Mouse (Mus musculus) midbrain, embryonic 11.5 days (tissue): ENCODE data around the gene Schip1. TPM values are rescaled to one million over a fixed set of nuclear protein-coding genes. Genes with fewer than 3 reads are reported as not detected.
A peak's percentile ranks its signal among the peaks of the same experiment; 100 is the strongest.

ENCODE experiments used
- ATAC-seq: fragments of 200-750 bp; cut with Nextera tagmentation; 2 replicates; pipeline ENCODE4 v1.8.0; 2017; ENCODE audit warnings: moderate TSS enrichment, moderate library complexity; ENCODE audit not compliant: low FRiP score
- DNase-seq: peaks from one replicate; pipeline ENCODE4 v3.0.0; 2015; ENCODE audit warnings: low spot score; ENCODE audit errors: missing footprints
- H3K27ac ChIP-seq: fragments of 300-500 bp; sonication (generic); 2 replicates; pipeline ENCODE4 v1.5.1; 2014; ENCODE audit warnings: low read depth, low read length
- H3K27me3 ChIP-seq: fragments of 300-500 bp; sonication (generic); 2 replicates; pipeline ENCODE4 v1.6.1; 2014; ENCODE audit warnings: mild to moderate bottlenecking, low read length, moderate library complexity, mixed read lengths; ENCODE audit not compliant: control insufficient read depth, insufficient read depth
- H3K36me3 ChIP-seq: fragments of 300-500 bp; sonication (generic); 2 replicates; pipeline ENCODE4 v1.6.1; 2014; ENCODE audit warnings: mild to moderate bottlenecking, low read length, moderate library complexity, mixed read lengths; ENCODE audit not compliant: control insufficient read depth, insufficient read depth
- H3K4me1 ChIP-seq: fragments of 300-500 bp; sonication (generic); 2 replicates; pipeline ENCODE4 v1.6.1; 2014; ENCODE audit warnings: low read length; ENCODE audit not compliant: control insufficient read depth, insufficient read depth
- H3K4me2 ChIP-seq: fragments of 300-500 bp; sonication (generic); 2 replicates; pipeline ENCODE4 v1.6.1; 2014; ENCODE audit warnings: mild to moderate bottlenecking, moderate library complexity
- H3K4me3 ChIP-seq: fragments of 300-500 bp; sonication (generic); 2 replicates; pipeline ENCODE4 v1.5.1; 2014; ENCODE audit warnings: low read depth, low read length
- H3K9ac ChIP-seq: fragments of 300-500 bp; sonication (generic); 2 replicates; pipeline ENCODE4 v1.6.1; 2014; ENCODE audit warnings: low read length
- H3K9me3 ChIP-seq: fragments of 300-500 bp; sonication (generic); 2 replicates; pipeline ENCODE4 v1.6.1; 2016; ENCODE audit warnings: low read length; ENCODE audit not compliant: control insufficient read depth
- WGBS: fragments of 180-500 bp; shearing (Covaris S2); extraction: QIAGEN DNeasy Blood & Tissue Kit; methylation state at CpG from one replicate; pipeline ENCODE4 v1.1.7; 2014; 5-methylcytosine and 5-hydroxymethylcytosine counted together
- polyA plus RNA-seq: library from polyadenylated mRNA; unstranded; fragments of >200 nt; fragmentation: Nextera tagmentation; extraction: Ambion mirVana; gene quantifications from 2 replicates; pipeline ENCODE4 v1.2.1, GENCODE M21; 2014

Gene Schip1
- polyA plus RNA-seq, 1 experiment from 2014 or later: 83.1 TPM

GRCm38 (mm10) chr3:68492066-68492465 is 427.5 kb downstream of the Schip1 start:
- WGBS: 48% methylated on average over 1 of the region's 1 CpGs
- Histone ChIP-seq H3K4me3 (no peak overlapping the region), H3K27ac (no peak overlapping the region), H3K27me3 (peaks cover 9% of the 10 kb centered on the region; the same call in 1 of the 2 replicates), H3K4me1 (peaks cover 11% of the 10 kb centered on the region), H3K36me3 (no peaks in the 10 kb centered on the region), H3K9ac (no peak overlapping the region), H3K4me2 (no peak overlapping the region), H3K9me3 (no peaks in the 10 kb centered on the region)
- ATAC-seq: no peak
- DNase-seq: no peak

- no peak overlapping the region for H3K27ac ChIP-seq
- H3K4me3 ChIP-seq: no peak overlapping the region
- DNase-seq (no peak), ATAC-seq (no peak)
- H3K9me3 ChIP-seq: no peaks in the 10 kb centered on the region
- peaks cover 11% of the 10 kb centered on the region for H3K4me1 ChIP-seq
- peaks cover 9% of the 10 kb centered on the region; the same call in 1 of the 2 replicates for H3K27me3 ChIP-seq
- 26% methylated on average over 3 of the region's 3 CpGs for WGBS
- peak overlapping the region; percentile 75; the same call in 1 of the 2 replicates for H3K4me2 ChIP-seq
- no peak overlapping the region for H3K9ac ChIP-seq
- no peaks in the 10 kb centered on the region for H3K36me3 ChIP-seq
Observed at GRCm38 (mm10) chr3:68492513-68492912, 427.9 kb downstream of the Schip1 start.

DNA sequence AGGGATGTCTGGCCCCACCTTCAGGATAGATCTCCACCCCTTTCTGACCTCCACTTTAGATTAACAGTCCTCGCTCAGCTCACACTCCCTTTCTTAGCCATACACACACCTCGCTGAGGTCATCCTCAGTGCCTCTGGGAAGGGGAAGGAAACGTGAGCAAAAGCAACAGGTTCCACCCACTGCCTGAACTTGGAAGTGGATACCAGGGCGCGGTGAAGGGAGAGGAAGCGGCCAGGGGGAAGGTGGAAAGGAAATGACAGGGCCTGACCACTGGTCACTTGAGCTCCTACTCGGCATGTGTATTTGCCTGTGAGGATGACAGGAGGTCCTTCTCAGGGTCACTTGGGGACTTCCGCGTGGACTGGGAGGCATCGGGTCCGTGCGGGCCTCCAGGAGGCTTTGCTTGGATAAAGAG is 428.6 kb downstream of the Schip1 start:
- H3K27me3 ChIP-seq: peaks cover 9% of the 10 kb centered on the region; the same call in 1 of the 2 replicates
- no peaks in the 10 kb centered on the region for H3K9me3 ChIP-seq
- no peaks in the 10 kb centered on the region for H3K36me3 ChIP-seq
- peaks cover 11% of the 10 kb centered on the region for H3K4me1 ChIP-seq
- peak overlapping the region; percentile 71 for H3K9ac ChIP-seq
- DNase-seq: peak; percentile 97
- no peak for ATAC-seq
- 0% methylated on average over 11 of the region's 12 CpGs for WGBS
- H3K27ac ChIP-seq: peak overlapping the region; percentile 57
- H3K4me2 ChIP-seq: peak overlapping the region; percentile 75
- peak overlapping the region; percentile 54 for H3K4me3 ChIP-seq

GRCm38 (mm10) chr3:68493586-68494295 is 429.1 kb downstream of the Schip1 start:
- H3K9ac ChIP-seq: peak overlapping the region; percentile 71
- H3K9me3 ChIP-seq: no peaks in the 10 kb centered on the region
- peak; percentile 87 for ATAC-seq
- DNase-seq: peak; percentile 98
- under 1% methylated on average over 63 of the region's 70 CpGs for WGBS
- no peaks in the 10 kb centered on the region for H3K36me3 ChIP-seq
- H3K27me3 ChIP-seq: peaks cover 9% of the 10 kb centered on the region; the same call in 1 of the 2 replicates
- peak overlapping the region; percentile 54 for H3K4me3 ChIP-seq
- H3K27ac ChIP-seq: peak overlapping the region; percentile 57
- peak overlapping the region; percentile 75 for H3K4me2 ChIP-seq
- peaks cover 11% of the 10 kb centered on the region for H3K4me1 ChIP-seq

DNA sequence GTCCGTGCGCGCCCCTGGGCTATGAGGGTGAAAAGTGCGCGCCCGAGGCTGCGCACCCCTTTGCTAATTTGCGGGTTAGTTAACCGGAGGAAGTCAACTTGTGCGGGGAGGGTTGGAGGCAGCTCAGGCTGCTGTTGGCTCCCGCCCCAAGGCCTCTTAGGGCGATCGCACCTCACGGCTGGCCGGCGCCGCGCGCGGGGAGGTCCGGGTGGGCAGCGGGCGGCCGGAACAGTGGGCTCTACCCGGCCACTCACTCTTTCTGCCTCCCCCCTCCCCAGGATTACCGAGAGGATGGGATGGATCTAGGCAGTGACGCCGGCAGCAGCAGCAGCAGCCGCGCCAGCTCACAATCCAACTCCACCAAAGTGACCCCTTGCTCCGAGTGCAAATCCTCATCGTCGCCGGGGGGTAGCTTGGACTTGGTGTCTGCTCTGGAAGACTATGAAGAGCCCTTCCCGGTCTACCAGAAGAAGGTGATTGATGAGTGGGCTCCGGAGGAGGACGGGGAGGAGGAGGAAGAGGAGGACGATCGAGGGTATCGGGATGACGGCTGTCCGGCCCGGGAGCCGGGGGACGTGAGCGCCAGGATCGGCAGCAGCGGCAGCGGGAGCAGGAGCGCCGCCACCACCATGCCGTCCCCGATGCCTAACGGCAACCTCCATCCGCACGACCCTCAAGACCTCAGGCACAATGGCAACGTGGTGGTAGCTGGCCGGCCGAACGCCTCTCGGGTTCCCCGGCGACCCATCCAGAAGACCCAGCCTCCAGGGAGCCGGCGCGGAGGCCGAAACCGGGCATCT is 429.9 kb downstream of the Schip1 start:
- ATAC-seq: peak; percentile 71
- H3K4me1 ChIP-seq: peaks cover 11% of the 10 kb centered on the region
- H3K27ac ChIP-seq: peak overlapping the region; percentile 1; the same call in 1 of the 2 replicates
- H3K9me3 ChIP-seq: no peaks in the 10 kb centered on the region
- peak overlapping the region; percentile 54 for H3K4me3 ChIP-seq
- H3K9ac ChIP-seq: peak overlapping the region; percentile 71
- under 1% methylated on average over 68 of the region's 68 CpGs for WGBS
- H3K36me3 ChIP-seq: no peaks in the 10 kb centered on the region
- H3K4me2 ChIP-seq: peak overlapping the region; percentile 75
- H3K27me3 ChIP-seq: peaks cover 9% of the 10 kb centered on the region; the same call in 1 of the 2 replicates
- DNase-seq: no peak

- peak; percentile 52 for ATAC-seq
- H3K27ac ChIP-seq: no peak overlapping the region; the same call in 1 of the 2 replicates
- H3K4me1 ChIP-seq: peaks cover 11% of the 10 kb centered on the region
Observed at GRCm38 (mm10) chr3:68495096-68495735, 430.6 kb downstream of the Schip1 start.

GRCm38 (mm10) chr3:68495736-68496242 is 431.2 kb downstream of the Schip1 start:
- H3K4me2 ChIP-seq: peak overlapping the region; percentile 75
- H3K9ac ChIP-seq: peak overlapping the region; percentile 71
- no peaks in the 10 kb centered on the region for H3K36me3 ChIP-seq
- peaks cover 11% of the 10 kb centered on the region for H3K4me1 ChIP-seq
- H3K27me3 ChIP-seq: peaks cover 9% of the 10 kb centered on the region; the same call in 1 of the 2 replicates
- H3K4me3 ChIP-seq: peak overlapping the region; percentile 54
- DNase-seq (no peak), ATAC-seq (no peak)
- H3K27ac ChIP-seq: no peak overlapping the region; the same call in 1 of the 2 replicates
- WGBS: 2% methylated on average over 9 of the region's 9 CpGs
- no peaks in the 10 kb centered on the region for H3K9me3 ChIP-seq

More at GRCm38 (mm10) chr3:68495096-68495735, 430.6 kb downstream of the Schip1 start:
- H3K4me2 ChIP-seq: peak overlapping the region; percentile 75
- H3K9ac ChIP-seq: peak overlapping the region; percentile 71
- H3K9me3 ChIP-seq: no peaks in the 10 kb centered on the region
- DNase-seq: peak; percentile 95
- H3K27me3 ChIP-seq: peaks cover 9% of the 10 kb centered on the region; the same call in 1 of the 2 replicates
- H3K4me3 ChIP-seq: peak overlapping the region; percentile 54
- H3K36me3 ChIP-seq: no peaks in the 10 kb centered on the region
- 0% methylated on average over 38 of the region's 38 CpGs for WGBS

DNA sequence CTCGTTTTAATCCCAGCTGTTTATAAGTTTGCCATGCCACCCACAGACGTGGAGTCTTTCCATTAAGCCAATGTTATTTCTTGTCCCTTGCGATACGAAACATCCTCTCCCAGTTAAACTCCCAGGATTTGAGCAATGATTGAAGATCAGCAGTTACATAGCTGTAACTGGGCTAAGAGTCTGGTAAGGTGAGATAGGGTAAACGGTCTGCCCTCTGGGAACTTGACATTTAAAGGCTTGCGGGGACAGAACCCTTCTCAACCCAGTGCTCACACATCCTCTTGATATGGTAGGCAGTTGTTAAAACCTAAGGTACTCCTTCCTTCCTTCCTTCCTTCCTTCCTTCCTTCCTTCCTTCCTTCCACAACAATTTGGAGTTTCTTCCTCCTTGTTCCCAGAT is 431.9 kb downstream of the Schip1 start:
- no peak overlapping the region for H3K27ac ChIP-seq
- 66% methylated on average over 6 of the region's 6 CpGs for WGBS
- H3K4me2 ChIP-seq: no peak overlapping the region
- DNase-seq (no peak), ATAC-seq (no peak)
- H3K27me3 ChIP-seq: peaks cover 9% of the 10 kb centered on the region; the same call in 1 of the 2 replicates
- 0 out of 2 replicates have a peak overlapping the region, but pooled peaks have one; percentile 54 for H3K4me3 ChIP-seq
- no peaks in the 10 kb centered on the region for H3K9me3 ChIP-seq
- H3K9ac ChIP-seq: no peak overlapping the region
- H3K4me1 ChIP-seq: peaks cover 11% of the 10 kb centered on the region
- H3K36me3 ChIP-seq: no peaks in the 10 kb centered on the region
